Mouse (Mus musculus): ENCODE data around the gene Taco1. TPM values are rescaled to one million over a fixed set of nuclear protein-coding genes. Genes with fewer than 3 reads are reported as not detected.
"Not testable (repeated sequence)": the region's sequence is repeated elsewhere in the genome, so short reads cannot be mapped to it uniquely, and the experiment has no call there.

Taco1 gene
- polyA plus RNA-seq (2014; fragmentation: Nextera tagmentation; extraction: Ambion mirVana): 8.7 and 11.7 TPM in 2 replicates

DNA sequence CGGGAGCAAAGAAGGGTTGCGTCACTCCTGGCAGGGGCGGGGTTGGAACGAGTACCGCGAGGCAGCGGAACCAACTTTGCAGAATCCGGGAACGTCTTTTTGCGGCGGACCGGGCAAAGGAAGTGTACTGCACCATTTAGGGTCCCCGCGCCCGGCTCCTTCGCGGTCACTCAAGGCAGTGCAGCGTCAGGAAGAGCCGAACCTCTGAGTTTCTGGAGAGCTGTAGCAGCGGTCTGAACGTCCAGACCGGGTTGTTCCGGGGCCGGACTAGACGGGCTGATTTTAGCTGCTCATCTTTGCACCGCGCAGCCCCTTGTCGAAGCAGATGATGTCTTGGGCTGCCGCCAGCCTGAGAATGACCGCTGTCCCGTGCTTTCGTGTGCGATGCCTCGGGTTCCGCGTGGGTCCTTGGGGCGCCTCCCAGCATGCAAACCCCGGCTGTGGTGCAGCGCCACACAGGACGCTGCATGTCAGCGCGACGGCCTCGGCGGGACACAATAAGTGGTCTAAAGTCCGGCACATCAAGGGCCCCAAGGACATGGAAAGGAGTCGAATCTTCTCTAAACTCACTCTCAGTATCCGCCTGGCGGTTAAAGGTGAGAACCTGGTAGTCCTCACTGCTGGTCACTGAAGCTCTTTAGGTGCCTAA lies at the start of gene Taco1:
Taco1 (plus strand) TSS at position 139 of the 649 bp plus-strand sequence.
- WGBS: under 1% methylated on average over 49 of the region's 49 CpGs

DNA sequence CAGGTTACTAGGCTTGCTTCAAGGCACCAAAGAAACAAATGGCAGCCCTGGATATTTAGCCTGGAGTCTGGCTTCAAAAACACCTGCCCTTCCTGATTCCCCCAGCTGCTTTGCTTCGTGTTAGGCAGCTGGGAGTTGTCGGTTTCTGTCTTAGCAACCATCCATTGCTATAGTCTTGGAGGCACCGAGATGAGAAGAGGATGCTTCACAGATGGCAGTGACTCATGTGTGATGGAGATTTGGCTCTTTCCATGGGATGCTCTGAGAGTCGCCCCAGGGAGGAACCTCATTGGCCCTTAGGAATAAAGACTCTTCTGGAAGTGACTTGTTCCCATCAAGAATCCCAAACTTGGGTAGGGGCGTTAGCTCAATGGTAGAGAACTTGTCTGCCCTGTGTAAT lies 49.4 kb upstream of the Taco1 start:
- DNase-seq (ENCODE audit: low spot score) (no peak), ATAC-seq (ENCODE audit: low FRiP score) (no peak)
- no peak overlapping the region for H3K27ac ChIP-seq (ENCODE audit: low read depth, low read length)
- 0 out of 2 replicates have a peak, but pooled peaks cover 2% of the 10 kb centered on the region for H3K4me1 ChIP-seq (replicated peaks; ENCODE audit: control insufficient read depth, insufficient read depth, low read length)
- H3K4me2 ChIP-seq (replicated peaks; ENCODE audit: low read depth, low read length): no peak overlapping the region
- 83% methylated on average over 5 of the region's 5 CpGs for WGBS
- H3K27me3 ChIP-seq (ENCODE audit: control insufficient read depth, insufficient read depth, low read length): peaks cover 5% of the 10 kb centered on the region; the same call in 1 of the 2 replicates
- no peaks in the 10 kb centered on the region for H3K36me3 ChIP-seq (ENCODE audit: control insufficient read depth, insufficient read depth, low read length)
- no peak overlapping the region for H3K9ac ChIP-seq (ENCODE audit: low read depth, low read length)
- no peak overlapping the region for H3K4me3 ChIP-seq (ENCODE audit: low read depth, low read length)
- H3K9me3 ChIP-seq (ENCODE audit: control insufficient read depth, low read length): no peaks in the 10 kb centered on the region

More for the DNA sequence above, at the start of gene Taco1:
- Histone ChIP-seq H3K4me3 (ENCODE audit: low read depth, low read length) (peak within 1 kb of the TSS; percentile 86), H3K4me2 (replicated peaks; ENCODE audit: low read depth, low read length) (peak within 1 kb of the TSS; percentile 78), H3K4me1 (replicated peaks; ENCODE audit: control insufficient read depth, insufficient read depth, low read length) (no peaks in the 10 kb centered on the region), H3K9ac (ENCODE audit: low read depth, low read length) (peak within 1 kb of the TSS; percentile 92), H3K9me3 (ENCODE audit: control insufficient read depth, low read length) (no peaks in the 10 kb centered on the region), H3K36me3 (ENCODE audit: control insufficient read depth, insufficient read depth, low read length) (no peaks in the 10 kb centered on the region), H3K27me3 (ENCODE audit: control insufficient read depth, insufficient read depth, low read length) (no peaks in the 10 kb centered on the region), H3K27ac (ENCODE audit: low read depth, low read length) (peak within 1 kb of the TSS; percentile 74)
- DNase-seq (ENCODE audit: low spot score) (peak; percentile 95), ATAC-seq (ENCODE audit: low FRiP score) (peak; percentile 93)

DNA sequence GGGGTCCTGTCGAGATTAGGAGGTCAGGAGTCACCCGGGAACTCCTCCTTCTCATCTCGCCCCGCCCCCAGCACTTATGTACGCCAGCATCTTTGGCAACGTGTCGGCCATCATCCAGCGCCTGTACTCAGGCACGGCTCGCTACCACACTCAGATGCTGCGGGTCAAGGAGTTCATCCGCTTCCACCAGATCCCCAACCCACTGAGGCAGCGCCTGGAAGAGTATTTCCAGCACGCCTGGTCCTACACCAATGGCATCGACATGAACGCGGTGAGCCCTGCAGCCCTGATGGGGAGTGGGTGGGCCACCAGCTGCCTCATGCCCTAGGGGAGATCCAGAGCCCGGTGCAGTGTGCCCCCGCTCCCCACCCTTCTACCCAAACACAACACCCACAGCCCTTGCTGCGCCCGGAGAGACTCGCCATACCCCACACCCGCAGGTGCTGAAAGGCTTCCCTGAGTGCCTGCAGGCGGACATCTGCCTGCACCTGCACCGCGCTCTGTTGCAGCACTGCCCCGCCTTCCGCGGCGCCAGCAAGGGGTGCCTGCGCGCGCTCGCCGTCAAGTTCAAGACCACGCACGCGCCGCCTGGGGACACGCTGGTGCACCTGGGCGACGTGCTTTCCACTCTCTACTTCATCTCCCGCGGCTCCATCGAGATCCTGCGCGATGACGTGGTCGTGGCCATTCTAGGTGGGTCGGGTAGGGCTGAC lies 45.7 kb upstream of the Taco1 start:
- Histone ChIP-seq H3K9me3 (ENCODE audit: control insufficient read depth, low read length) (no peaks in the 10 kb centered on the region), H3K4me1 (replicated peaks; ENCODE audit: control insufficient read depth, insufficient read depth, low read length) (0 out of 2 replicates have a peak, but pooled peaks cover 2% of the 10 kb centered on the region), H3K27ac (ENCODE audit: low read depth, low read length) (no peak overlapping the region), H3K27me3 (ENCODE audit: control insufficient read depth, insufficient read depth, low read length) (peaks cover 5% of the 10 kb centered on the region; the same call in 1 of the 2 replicates), H3K4me2 (replicated peaks; ENCODE audit: low read depth, low read length) (peak overlapping the region; percentile 86), H3K4me3 (ENCODE audit: low read depth, low read length) (peak overlapping the region; percentile 37), H3K36me3 (ENCODE audit: control insufficient read depth, insufficient read depth, low read length) (no peaks in the 10 kb centered on the region), H3K9ac (ENCODE audit: low read depth, low read length) (peak overlapping the region; percentile 49; the same call in 1 of the 2 replicates)
- DNase-seq (ENCODE audit: low spot score) (peak; percentile 60), ATAC-seq (ENCODE audit: low FRiP score) (peak; percentile 64; the same call in 1 of the 2 replicates)
- WGBS: 2% methylated on average over 50 of the region's 50 CpGs

DNA sequence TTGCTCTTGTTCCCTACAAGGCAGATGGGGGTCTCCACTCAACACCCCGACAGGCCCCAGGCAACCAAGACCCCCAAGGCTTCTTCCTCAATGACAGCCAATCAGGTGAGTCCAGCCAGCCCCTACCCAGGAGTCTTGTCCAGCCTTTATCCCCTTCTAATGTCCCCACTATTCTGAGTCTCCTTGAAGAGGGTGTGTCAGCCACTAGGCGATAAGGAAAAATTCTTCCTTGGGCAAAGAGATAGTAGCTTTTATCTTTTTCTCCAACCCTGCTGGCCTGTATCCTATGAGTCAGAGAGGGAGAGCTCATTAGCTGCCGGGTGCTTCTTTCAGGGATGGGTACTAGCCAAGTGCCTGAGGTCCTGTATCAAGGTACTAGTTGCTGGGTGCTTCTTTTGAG lies 40.1 kb upstream of the Taco1 start:
- Histone ChIP-seq H3K9ac (ENCODE audit: low read depth, low read length) (no peak overlapping the region), H3K4me1 (replicated peaks; ENCODE audit: control insufficient read depth, insufficient read depth, low read length) (no peaks in the 10 kb centered on the region), H3K4me3 (ENCODE audit: low read depth, low read length) (no peak overlapping the region), H3K27ac (ENCODE audit: low read depth, low read length) (no peak overlapping the region), H3K4me2 (replicated peaks; ENCODE audit: low read depth, low read length) (no peak overlapping the region), H3K36me3 (ENCODE audit: control insufficient read depth, insufficient read depth, low read length) (no peaks in the 10 kb centered on the region), H3K9me3 (ENCODE audit: control insufficient read depth, low read length) (no peaks in the 10 kb centered on the region), H3K27me3 (ENCODE audit: control insufficient read depth, insufficient read depth, low read length) (no peaks in the 10 kb centered on the region; the same call in 1 of the 2 replicates)
- ATAC-seq (ENCODE audit: low FRiP score) (no peak), DNase-seq (ENCODE audit: low spot score) (no peak)
- WGBS: 79% methylated on average over 3 of the region's 3 CpGs

DNA sequence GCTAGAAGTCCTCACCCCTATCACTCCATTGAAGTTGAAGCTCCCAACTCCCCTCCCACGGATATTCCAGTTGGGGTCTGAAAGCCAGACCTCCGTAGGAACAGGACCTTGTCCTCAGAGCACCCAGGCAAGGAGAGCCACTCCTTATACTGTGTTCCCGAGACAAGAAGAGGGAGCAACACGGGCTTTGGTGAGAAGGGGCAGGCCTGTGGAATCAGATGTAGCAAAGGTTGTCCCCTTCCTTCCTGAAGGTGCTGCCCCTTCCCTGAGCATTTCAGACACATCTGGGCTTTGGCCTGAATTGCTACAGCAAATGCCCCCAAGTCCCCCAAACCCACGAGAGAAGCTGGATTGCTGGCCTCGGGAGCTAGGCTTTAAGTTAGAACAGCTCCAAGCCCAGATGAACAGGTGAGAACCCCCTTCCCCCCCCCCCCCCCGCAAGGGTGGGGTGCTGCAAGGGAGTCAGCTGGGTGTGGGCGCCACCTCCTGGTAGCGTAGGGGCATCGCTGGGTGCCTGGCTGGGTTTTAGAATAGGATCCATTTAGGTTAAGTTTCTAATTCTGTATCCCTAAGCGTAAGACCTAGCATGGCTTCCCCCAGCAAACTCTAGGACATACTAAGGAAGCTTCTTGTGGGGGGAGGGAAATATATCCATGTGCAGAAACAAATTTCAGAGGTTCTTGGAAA lies 39.3 kb upstream of the Taco1 start:
- H3K36me3 ChIP-seq (ENCODE audit: control insufficient read depth, insufficient read depth, low read length): no peaks in the 10 kb centered on the region
- no peaks in the 10 kb centered on the region for H3K9me3 ChIP-seq (ENCODE audit: control insufficient read depth, low read length)
- H3K4me3 ChIP-seq (ENCODE audit: low read depth, low read length): no peak overlapping the region
- no peaks in the 10 kb centered on the region for H3K27me3 ChIP-seq (ENCODE audit: control insufficient read depth, insufficient read depth, low read length)
- ATAC-seq (ENCODE audit: low FRiP score): no peak
- WGBS: 42% methylated on average over 10 of the region's 11 CpGs
- no peak overlapping the region for H3K27ac ChIP-seq (ENCODE audit: low read depth, low read length)
- no peak overlapping the region for H3K4me2 ChIP-seq (replicated peaks; ENCODE audit: low read depth, low read length)
- peak; percentile 60 for DNase-seq (ENCODE audit: low spot score)
- H3K9ac ChIP-seq (ENCODE audit: low read depth, low read length): no peak overlapping the region
- H3K4me1 ChIP-seq (replicated peaks; ENCODE audit: control insufficient read depth, insufficient read depth, low read length): no peaks in the 10 kb centered on the region

DNA sequence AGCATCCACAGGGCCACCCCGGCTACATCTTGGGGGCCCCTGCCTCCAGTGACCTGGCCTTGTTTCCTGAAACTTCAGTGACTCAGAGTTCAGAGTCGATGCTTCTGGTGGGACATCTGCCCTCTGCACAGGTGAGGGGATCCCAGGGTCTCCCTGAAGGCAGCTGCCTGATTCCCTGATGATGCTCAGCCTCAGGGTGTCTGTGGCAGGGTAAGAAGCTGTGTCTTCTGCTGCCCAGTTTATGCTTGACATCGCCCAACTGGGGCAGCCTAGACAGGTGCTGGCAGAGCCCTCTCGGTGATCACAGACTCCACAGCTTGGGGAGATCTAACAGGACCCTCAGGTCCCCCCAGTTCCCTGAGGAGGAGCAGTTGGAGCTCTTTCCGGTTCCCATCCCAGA lies 38.3 kb upstream of the Taco1 start:
- no peak overlapping the region for H3K4me3 ChIP-seq (ENCODE audit: low read depth, low read length)
- H3K4me1 ChIP-seq (replicated peaks; ENCODE audit: control insufficient read depth, insufficient read depth, low read length): no peaks in the 10 kb centered on the region
- H3K9ac ChIP-seq (ENCODE audit: low read depth, low read length): no peak overlapping the region
- no peak overlapping the region for H3K27ac ChIP-seq (ENCODE audit: low read depth, low read length)
- DNase-seq (ENCODE audit: low spot score) (no peak), ATAC-seq (ENCODE audit: low FRiP score) (no peak)
- WGBS: 88% methylated on average over 5 of the region's 5 CpGs
- H3K4me2 ChIP-seq (replicated peaks; ENCODE audit: low read depth, low read length): no peak overlapping the region
- no peaks in the 10 kb centered on the region for H3K27me3 ChIP-seq (ENCODE audit: control insufficient read depth, insufficient read depth, low read length)
- H3K9me3 ChIP-seq (ENCODE audit: control insufficient read depth, low read length): no peaks in the 10 kb centered on the region
- no peaks in the 10 kb centered on the region for H3K36me3 ChIP-seq (ENCODE audit: control insufficient read depth, insufficient read depth, low read length)

DNA sequence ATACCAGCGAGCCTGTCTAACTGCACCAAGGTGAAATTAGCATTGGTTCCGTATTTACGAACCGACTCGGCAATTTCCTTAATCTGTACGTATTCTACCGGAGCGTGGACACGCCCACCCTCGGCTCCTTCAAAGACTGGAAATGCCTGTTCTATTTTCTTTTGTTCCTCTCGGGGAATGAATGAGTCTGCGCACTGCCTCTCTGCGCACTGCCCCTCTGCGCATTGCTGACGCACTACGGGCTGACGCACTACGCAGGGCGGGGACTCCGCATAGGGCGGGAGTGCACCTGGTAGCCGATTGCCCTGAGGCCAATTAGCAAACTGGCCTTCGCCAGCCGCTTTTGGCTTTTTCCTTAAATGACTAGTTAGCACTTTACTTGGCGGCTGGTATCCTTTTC lies 33.8 kb upstream of the Taco1 start:
- DNase-seq (ENCODE audit: low spot score); H3K9ac ChIP-seq (ENCODE audit: low read depth, low read length); H3K4me1 ChIP-seq (replicated peaks; ENCODE audit: control insufficient read depth, insufficient read depth, low read length); H3K27ac ChIP-seq (ENCODE audit: low read depth, low read length); H3K9me3 ChIP-seq (ENCODE audit: control insufficient read depth, low read length); ATAC-seq (ENCODE audit: low FRiP score); H3K4me2 ChIP-seq (replicated peaks; ENCODE audit: low read depth, low read length); H3K36me3 ChIP-seq (ENCODE audit: control insufficient read depth, insufficient read depth, low read length); H3K27me3 ChIP-seq (ENCODE audit: control insufficient read depth, insufficient read depth, low read length): not testable (repeated sequence)
- 43% methylated on average over 5 of the region's 25 CpGs for WGBS
- H3K4me3 ChIP-seq (ENCODE audit: low read depth, low read length): peak overlapping the region; percentile 8; the same call in 1 of the 2 replicates

DNA sequence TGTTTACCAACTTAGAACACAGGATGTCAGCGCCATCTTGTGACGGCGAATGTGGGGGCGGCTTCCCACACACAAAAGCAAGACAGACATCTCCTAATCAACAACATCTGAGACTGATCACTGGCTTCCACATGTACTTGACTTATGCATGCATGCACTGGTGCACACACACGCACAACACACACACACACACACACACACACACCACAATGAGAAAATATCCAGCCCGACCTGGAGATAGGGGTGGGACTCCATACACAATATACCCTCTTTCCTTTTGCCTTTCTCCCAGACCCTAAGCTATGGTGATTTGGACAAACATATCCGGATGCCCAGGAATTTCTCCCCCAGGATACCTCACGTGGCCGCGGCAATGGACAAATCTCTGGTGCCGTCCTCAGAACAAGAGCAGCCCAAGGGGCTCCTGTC lies 32.4 kb upstream of the Taco1 start:
- H3K9me3 ChIP-seq (ENCODE audit: control insufficient read depth, low read length): no peaks in the 10 kb centered on the region
- peak; percentile 39 for DNase-seq (ENCODE audit: low spot score)
- H3K4me2 ChIP-seq (replicated peaks; ENCODE audit: low read depth, low read length): no peak overlapping the region
- WGBS: 41% methylated on average over 11 of the region's 11 CpGs
- no peaks in the 10 kb centered on the region for H3K27me3 ChIP-seq (ENCODE audit: control insufficient read depth, insufficient read depth, low read length)
- no peaks in the 10 kb centered on the region for H3K36me3 ChIP-seq (ENCODE audit: control insufficient read depth, insufficient read depth, low read length)
- ATAC-seq (ENCODE audit: low FRiP score): 0 out of 2 replicates have a peak, but pooled peaks have one; percentile 11
- H3K4me3 ChIP-seq (ENCODE audit: low read depth, low read length): no peak overlapping the region; the same call in 1 of the 2 replicates
- H3K27ac ChIP-seq (ENCODE audit: low read depth, low read length): peak overlapping the region; percentile 47; the same call in 1 of the 2 replicates
- no peaks in the 10 kb centered on the region; the same call in 1 of the 2 replicates for H3K4me1 ChIP-seq (replicated peaks; ENCODE audit: control insufficient read depth, insufficient read depth, low read length)
- peak overlapping the region; percentile 40; the same call in 1 of the 2 replicates for H3K9ac ChIP-seq (ENCODE audit: low read depth, low read length)

Data from hindbrain, embryonic 11.5 days (tissue).